Mouse (Mus musculus): ENCODE measurements around the gene Sema4f.

Gene Sema4f

DNA sequence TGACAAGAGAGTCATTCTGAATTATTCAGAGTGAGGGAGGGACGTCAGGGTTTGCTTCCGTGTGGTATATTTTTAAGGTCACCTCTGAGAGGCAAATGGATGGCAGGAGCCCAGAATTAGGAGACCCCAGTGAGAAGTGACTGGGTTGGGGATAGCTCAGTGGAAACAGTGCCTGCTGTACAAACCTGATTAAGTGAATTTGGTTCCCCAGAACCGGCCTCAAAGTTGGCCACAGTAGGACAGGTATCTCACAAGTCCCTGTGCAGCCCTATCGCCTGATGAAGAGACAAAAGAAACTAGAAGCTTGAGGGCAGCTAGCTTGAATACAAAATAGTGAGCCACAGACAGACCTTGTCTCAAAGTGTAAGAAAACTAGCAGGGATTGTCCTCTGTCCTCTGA is 23.1 kb downstream of the Sema4f start:
- in situ Hi-C loops (cut with MboI, MseI): loop anchor here in 1 of 2 experiments (5.0 kb wide), 2 partner anchors 51 to 361 kb away; no protein-coding TSS in a partner anchor

DNA sequence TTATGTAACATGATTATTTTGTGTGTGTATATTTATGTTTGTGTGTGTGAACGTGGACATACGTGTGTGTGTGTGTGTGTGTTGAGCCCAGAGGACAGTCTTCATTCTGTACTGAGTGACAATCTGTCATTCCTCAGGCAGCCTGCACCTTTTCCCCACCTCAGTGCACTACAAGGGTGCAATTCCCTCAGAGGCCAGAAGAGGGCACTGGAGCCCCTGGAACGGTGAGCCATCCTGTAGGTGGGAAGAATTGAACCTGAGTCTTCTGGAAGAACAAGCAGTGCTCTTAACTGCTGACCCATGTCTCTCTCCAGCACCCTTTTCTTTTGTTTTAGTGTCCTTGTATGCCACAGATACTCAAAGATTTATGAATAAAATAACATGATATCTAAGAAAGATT is 23.7 kb downstream of the Sema4f start:
- in situ Hi-C loops (cut with MboI, MseI): loop anchor here in 1 of 2 experiments (5.0 kb wide), 2 partner anchors 51 to 361 kb away; no protein-coding TSS in a partner anchor

DNA sequence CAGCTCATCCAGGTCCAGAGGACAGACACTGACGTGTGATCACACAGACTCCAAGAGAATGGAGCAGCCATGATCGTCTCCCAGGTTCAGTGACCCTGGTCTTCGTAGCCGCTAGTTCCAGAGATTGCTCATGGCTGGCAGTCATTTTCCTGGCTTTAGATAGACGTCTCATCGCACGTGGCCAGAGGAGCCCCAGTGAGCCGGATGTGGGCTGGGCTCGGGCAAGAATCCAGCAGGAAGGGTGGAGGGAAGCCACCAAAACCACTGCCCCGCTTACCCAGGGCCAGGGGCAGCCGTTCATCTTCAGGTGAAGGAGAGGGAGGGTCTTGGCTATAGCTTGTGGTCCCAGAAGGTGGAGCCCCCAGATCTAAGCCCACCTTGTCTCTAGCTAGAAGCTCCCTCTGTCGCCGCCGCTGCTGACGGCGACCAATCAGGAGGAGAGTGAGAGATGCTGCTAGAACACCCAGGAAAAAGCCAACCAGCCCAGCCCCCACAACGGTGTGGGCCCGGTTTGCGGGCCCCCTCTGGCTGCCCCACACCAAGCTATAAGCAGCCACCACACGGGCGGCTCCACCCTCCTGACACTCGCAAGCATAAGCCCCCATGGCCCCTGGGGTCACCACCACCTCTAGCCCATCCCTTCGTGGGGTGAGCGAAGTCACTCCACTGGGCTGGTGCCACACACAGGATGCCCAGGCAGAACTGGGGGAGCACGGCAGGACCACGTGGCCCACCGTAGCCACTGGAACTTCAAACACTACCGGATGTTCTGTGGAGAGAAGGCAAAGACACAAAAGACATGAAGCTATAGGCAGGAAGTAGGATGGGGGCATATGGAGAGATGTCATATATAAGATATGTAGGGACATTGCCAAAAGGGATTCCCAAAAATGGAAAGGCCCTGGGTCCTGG is 26.0 kb downstream of the Sema4f start:
- in situ Hi-C loops (cut with MboI, MseI): no loop called here

DNA sequence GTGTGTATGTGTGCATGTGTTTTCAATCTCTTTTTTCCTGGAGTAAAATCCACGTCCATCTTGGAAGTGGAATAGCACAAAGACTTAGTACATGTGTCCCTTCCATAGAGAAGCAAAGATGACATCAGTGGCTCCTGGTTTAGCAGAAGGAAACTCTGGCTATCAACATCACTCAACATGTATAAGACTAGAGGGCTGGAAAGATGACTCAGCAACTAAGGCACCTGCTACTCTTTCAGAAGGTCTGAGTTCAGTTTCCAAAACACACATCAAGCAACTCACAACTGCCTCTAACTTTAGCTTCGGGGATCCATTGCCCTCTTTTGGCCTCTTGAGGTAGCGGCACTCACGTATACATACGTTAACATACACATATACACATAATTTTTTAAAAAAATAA is 28.3 kb downstream of the Sema4f start:
- in situ Hi-C loops (cut with MboI, MseI): no loop called here

DNA sequence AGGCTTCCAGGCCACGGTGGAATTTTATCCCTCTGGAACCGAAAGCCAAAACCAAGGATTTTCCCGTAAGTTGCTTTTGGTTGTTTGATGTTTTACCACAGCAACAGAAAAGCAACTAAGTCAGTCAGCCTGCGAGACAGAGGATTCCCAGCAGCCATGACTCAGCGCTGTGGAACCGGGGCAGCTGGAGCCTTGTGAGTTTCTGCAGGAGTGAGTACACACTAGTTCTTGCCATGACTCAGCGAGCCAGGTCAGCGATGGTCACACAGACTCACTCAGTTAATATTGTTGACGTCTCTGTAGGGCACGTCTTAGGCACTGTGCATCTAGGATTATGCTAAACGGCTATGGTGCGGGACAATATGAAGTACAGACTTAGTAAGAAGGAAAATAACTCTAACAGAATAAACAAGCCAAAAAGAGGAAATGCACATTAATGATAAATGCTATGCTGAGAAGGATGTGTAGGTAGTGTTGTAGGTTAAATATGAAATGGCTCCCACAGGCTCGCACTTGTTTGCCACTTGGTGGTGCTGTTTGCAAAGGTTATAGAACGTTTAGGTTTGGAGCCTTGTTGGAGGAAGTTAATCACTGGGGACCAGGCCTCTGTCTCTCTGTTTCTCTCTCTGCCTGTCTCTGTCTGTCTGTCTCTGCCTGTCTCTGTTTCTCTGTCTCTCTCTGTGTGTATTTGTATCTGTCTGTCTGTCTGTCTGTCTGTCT is 30.3 kb downstream of the Sema4f start:
- in situ Hi-C loops (cut with MboI, MseI): loop anchor here in 1 of 2 experiments (10.0 kb wide), 1 partner anchor 134 kb away; the partner anchor contains the start of gene Hk2

DNA sequence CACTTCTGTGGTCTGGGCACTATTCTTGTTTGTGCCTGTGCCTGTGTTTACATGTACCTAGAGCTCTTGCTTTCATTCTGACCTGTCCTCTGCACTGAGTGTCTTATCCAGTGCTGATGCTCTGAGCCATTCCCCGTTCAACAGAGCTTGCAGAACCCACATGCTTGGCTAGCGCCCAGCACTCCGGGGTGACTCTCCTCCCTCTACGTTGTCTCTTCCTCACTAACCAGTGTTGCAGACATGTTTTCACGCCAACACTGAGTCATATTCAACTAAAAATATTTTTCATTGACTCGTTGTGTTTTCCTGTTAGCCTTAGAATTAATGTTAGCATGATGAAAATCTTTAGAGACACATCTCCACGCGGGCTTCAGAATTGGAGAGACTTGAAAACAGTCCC is 31.5 kb downstream of the Sema4f start:
- in situ Hi-C loops (cut with MboI, MseI): loop anchor here in 1 of 2 experiments (10.0 kb wide), 1 partner anchor 133 kb away; the partner anchor contains the start of gene Hk2

DNA sequence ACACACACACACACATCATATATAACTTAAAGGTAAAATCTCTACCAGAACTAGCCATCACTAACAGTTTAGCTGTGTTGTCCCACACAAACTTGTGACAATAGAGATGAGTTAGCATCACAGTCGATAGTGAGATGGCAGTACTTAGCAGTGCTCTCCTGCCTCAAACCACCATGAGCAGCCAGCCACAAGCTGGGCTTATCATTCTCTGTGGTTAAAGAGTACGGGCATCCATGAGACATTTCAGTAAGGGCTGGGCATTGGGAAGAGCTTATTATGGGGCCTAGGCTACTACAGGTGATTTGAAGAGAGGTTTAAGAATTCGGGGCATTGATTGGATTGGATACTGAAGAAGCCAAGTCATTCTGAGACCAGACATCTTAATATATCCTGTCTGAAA is 32.6 kb downstream of the Sema4f start:
- in situ Hi-C loops (cut with MboI, MseI): loop anchor here in 1 of 2 experiments (10.0 kb wide), 1 partner anchor 132 kb away; the partner anchor contains the start of gene Hk2

DNA sequence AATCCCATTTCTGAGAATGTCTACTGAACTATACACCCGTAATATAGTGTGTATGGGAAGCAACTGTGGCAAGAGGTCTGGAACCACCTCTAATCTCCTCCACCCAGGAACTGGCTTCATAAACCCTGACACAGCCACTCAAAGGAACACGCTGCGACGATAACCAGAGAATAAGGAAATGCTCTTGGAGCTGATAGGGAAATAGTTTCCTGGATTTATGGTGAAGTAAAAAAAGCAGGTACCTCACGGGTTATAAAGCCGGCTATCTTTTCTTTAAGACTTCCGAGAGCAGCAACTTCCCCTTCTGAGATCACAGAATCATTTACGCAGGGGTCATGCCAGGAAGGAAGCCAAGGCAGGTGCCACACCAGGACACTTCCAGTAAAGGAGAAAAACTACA is 37.0 kb downstream of the Sema4f start:
- in situ Hi-C loops (cut with MboI, MseI): loop anchor here in 1 of 2 experiments (5.0 to 10.0 kb wide), 2 partner anchors 75 to 128 kb away; partner anchors contain the start of gene Hk2

DNA sequence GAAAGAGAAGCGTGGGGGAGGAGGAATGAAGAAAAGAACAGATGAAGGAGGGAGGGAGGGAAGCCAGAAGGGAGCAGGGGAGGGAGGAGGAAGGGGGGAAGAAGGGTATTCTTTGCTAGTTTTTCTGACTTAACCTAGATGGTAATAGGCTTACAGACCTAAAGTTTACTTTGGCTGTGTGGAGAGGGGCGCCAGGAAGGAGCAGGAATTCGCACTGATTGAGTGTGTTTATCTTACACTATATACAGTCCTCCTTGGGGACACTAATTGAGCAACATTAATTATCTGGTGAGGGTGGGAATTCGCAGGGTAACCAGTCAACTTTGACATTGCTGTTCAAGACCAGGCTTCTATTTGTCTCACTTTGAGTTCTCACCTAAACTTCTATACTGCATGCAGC is 40.8 kb downstream of the Sema4f start:
- in situ Hi-C loops (cut with MboI, MseI): no loop called here

DNA sequence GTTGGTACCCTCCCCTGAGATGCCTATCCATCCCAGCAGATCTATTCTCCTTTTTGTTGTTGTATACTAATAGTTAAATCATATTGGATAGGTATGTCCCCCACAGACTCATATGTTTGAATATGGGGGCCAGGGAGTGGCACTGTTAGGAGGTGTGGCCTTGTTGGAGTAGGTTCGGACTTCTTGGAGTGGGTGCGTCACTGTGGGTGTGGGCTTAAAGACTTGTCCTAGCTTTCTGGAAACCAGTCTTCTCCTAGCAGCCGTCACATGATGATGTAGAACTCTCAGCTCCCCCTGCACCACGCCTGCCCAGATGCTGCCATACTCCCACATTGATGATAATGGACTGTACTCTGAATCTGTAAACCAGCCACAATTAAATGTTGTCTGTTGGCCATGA is 41.3 kb downstream of the Sema4f start:
- in situ Hi-C loops (cut with MboI, MseI): no loop called here

DNA sequence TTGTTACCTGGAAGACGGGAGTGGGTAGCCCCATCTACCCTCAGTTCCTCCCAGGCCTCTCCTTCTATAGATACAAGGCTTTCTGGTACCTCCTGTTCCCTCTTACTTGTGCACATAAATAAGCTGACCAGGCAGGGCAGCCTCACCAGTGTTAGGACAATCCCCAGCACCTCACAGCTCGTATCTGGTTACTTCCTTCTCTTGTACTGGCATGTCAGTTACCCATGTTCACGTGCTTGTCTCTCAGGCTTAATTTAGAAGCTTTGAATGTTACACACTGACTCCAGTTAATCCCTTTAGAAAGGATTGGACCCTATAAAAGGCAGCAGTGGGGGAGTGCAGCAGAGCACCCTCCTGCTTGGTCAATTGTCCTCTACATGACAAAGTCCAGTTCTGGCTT is 42.3 kb downstream of the Sema4f start:
- in situ Hi-C loops (cut with MboI, MseI): no loop called here

DNA sequence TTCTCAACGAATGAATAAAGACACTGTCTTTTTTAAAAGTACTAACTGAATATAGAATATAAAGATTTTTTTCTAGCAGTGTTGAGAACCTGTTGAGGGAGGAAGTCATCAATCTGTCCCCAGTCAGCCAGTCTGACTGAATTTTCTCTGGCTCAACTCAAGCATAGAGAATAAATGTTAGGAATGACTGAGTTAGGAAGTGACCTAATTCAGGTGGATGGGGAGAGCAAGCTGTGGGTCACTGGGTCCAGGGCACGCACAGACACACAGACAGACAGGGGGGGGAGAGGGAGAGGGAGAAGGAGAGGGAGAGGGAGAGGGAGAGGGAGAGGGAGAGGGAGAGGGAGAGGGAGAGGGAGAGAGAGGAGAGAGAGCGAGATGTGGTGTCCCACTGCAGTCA is 46.2 kb downstream of the Sema4f start:
- in situ Hi-C loops (cut with MboI, MseI): loop anchor here in 1 of 2 experiments (5.0 kb wide), 1 partner anchor 156 kb away; no protein-coding TSS in a partner anchor

DNA sequence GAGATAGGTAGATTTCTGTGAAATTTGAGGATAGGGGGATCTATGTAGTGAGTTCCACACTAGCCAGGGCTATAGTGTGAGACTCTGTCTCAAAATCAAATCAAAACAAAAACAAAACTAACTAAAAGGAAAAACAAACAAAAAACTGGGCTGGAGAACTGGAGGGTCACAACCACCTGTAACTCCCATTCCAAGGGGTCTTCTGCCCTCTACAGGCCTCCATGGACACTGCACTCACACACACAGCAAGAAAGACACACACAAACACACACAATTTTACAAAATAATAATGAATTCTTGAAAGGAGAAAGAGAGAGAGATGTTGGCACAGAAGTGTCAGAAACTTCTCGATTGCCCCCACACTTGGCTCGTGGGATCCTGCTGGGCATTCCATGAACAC is 47.0 kb downstream of the Sema4f start:
- in situ Hi-C loops (cut with MboI, MseI): loop anchor here in 1 of 2 experiments (5.0 kb wide), 1 partner anchor 155 kb away; no protein-coding TSS in a partner anchor

DNA sequence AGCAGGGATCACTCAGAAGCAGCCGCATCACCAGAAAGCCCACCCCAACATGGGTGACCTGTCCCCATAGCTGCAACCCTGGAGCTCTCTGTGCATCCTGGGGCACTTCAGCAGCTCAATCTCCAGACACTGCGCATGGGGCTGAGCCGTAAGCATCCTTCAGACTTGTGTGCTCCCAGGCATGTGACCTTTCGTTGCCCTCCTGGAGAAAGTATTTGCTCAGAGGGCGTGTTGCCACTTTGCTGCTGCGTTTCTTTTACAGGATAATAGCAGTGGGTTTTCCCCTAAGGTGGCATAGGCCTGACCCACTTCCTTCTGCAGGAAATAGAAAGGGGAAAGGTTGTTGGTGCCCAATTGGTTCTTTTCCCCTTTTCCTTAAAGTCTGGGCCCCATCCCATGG is 48.1 kb downstream of the Sema4f start:
- in situ Hi-C loops (cut with MboI, MseI): loop anchor here in 1 of 2 experiments (5.0 kb wide), 1 partner anchor 154 kb away; no protein-coding TSS in a partner anchor

DNA sequence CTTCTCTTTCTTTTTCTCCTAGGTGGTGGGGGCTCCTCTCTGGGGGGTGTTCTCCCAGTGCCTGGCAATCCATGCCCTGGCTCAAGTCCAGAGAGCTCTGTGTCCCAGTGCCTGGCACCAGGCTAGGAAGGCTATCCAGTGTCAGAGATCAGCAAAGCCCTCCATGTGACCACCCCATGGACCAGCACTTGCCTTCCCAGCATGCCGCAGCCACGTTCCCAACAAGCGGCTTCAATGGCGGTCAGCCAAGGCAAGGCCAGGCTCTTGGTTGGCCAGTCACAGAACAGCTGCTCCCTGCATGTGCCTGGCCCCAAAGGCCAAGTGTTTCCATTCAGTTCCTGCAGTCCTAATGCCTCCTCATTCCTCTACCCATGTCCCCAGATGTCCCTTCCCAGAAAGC is 53.2 kb downstream of the Sema4f start:
- in situ Hi-C loops (cut with MboI, MseI): no loop called here

DNA sequence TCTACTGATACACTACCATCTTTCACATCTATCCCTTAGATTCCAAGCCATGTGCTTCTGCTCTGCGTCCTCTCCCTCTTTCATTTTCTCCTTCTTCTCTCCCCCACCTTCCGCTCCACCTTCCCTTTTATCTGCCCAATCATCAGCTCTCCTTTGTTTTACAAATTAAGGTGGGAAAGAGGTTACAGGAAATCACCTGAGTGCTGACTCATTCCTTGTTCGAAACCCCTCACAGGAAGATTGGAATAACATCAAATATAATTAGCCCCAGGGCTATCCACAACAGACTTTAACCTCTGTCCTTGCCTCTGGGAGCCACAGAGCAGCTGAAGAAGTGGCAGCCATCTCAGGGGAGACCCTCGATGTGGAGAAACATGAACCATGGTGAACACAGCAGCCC is 53.7 kb downstream of the Sema4f start:
- in situ Hi-C loops (cut with MboI, MseI): no loop called here

DNA sequence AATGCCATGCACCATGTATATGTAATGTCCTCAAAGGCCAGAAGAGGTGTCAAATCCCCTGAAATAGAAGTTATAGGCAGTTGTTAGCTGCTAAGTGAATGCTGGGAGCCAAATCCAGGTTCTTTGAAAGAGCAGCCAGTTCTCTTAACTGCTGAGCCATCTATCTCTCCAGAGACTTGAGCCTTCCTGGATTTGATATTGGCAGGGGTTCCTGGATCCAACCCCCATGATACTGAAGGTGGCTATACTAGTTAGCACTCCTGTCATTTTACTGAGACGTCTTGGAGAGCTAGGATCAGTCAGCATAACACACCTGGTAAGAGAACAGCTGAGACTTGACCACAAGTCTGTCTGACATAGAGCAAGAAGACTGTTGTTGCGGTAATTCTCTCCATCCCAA is 54.1 kb downstream of the Sema4f start:
- in situ Hi-C loops (cut with MboI, MseI): no loop called here

DNA sequence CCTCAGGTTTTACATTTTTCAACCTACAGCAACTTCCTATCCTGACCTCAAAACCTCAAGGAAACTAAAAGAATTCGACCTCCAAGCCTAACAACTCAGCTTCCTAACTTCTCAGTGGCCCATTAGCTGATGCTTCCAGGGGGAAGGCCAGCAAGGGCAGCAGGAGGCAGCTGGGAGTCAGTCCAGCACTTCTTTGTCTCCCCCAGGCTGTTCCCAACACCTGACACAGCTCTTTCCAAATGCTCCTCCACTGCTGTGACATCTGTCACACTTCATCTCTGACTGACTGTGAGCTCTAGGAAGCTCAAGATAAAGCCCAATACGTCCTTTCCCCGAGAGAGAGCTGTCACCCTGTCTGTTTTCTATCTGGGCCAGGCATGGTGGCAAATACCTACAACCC is 55.0 kb downstream of the Sema4f start:
- in situ Hi-C loops (cut with MboI, MseI): no loop called here

DNA sequence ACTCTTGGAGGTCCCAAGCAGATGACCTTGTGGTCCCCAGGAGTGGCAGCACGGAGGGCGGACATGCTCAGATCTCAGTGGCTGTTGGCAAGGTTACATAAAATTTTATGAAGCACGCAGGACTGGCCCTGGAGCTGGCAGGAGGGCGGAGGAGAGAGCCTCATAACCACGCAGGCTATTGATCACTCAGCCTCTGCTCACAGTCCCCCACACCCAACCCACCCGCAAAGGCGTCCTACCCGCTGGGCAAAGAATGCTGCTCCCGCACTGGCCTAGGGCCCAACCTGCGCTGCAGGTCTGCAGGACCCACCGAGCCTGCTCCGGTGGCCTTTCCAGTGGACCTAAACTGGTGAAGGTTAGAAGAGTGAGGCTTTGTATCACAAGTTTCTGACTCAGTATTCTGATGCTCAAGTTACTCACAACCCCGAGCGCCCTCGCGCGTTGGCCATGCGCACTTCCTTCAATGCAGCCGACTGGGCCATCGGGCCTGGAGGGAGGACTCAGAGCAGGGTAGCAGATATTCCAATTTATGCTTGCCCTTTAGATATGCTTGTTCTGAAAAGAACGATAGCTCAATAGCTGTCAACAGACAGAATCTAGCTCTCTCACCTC is 58.0 kb downstream of the Sema4f start:
- in situ Hi-C loops (cut with MboI, MseI): no loop called here

DNA sequence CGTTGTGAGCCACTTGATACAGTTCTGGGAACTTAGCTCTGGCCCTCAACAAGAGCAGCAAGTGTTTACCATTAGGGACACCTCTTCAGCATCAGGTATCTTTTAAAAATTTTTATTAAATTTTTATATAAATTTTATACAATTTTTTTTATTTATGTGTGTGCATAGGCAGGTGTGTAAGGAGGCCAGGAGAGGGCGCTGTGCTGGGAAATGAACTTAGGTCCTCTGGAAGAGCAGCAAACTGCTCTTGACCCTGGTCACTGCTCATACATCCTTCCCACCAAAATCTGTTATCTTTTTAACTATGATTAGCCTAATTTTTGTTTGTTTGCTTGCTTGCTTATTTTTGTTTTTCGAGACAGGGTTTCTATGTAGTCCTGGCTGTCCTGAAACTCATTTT is 58.8 kb downstream of the Sema4f start:
- in situ Hi-C loops (cut with MboI, MseI): no loop called here

DNA sequence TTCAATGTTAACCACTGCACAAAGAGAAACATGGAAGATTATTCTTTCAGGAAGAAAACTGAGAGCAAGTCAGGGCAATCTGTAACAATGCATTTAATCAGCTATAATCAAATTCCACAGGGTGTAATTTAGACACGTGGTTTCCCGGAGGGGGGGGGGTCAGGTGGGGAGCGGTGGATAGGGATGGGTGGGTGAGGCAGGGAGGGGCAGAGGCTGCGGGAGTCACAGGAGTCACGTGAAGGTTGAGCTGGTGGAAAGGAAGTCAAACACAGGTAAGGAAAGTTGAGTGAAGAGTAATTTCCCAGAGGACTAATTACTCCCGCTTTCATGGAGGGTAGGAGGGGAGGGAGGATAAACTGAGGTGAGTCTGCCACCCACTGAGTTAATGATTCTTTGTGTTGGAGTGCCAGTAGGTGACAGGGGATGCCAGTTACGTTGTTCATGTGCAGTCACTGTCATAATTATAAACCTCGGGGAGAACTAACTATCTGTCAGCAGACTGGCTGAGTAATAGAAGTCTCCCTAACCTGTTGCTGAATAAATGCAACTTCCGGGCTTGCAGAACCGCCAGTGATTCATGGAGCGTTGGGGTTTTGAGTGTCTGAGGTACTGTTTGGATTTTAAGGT is 60.0 kb downstream of the Sema4f start:
- in situ Hi-C loops (cut with MboI, MseI): loop anchor here in 1 of 2 experiments (10.0 kb wide), 1 partner anchor 135 kb away; no protein-coding TSS in a partner anchor

Data from T-helper 17 cell (primary cell).